Mouse (Mus musculus): ENCODE measurements around the gene Gjb2. TPM values are rescaled to one million over a fixed set of nuclear protein-coding genes. Genes with fewer than 3 reads are reported as not detected.
"Not testable (repeated sequence)": the region's sequence is repeated elsewhere in the genome, so short reads cannot be mapped to it uniquely, and the experiment has no call there.

Gjb2 gene
- total RNA-seq, 1 experiment from 2014 or later, result not detected

GRCm38 (mm10) chr14:57082863-57083262, 21.6 kb downstream of the Gjb2 start:
- no peak for ATAC-seq (ENCODE audit: extremely low read depth, insufficient number of reproducible peaks, low FRiP score, poor library complexity, severe bottlenecking)

- no peak for ATAC-seq (ENCODE audit: extremely low read depth, insufficient number of reproducible peaks, low FRiP score, poor library complexity, severe bottlenecking)
Observed at GRCm38 (mm10) chr14:57075537-57075936, 29.0 kb downstream of the Gjb2 start.

DNA sequence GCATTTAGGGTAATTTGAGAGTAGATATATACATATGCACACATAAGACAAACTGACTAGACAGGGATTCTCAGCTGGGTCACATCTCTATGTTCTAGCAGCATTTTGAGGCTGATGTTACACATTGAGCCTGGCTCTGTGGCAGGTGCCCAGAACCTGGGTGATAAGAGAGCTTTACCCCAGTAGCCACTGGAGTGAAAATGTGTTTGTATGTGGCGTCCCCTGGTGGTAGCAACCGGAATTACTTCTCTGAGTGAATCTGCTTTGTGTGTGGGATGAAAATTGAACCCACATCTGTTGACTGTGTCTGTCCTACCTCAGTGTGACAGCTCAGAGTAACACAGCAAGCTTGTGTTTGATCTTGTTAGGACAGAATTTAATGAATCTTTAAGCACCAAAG, 34.6 kb downstream of the Gjb2 start:
- ATAC-seq (ENCODE audit: extremely low read depth, insufficient number of reproducible peaks, low FRiP score, poor library complexity, severe bottlenecking), result not testable (repeated sequence)

DNA sequence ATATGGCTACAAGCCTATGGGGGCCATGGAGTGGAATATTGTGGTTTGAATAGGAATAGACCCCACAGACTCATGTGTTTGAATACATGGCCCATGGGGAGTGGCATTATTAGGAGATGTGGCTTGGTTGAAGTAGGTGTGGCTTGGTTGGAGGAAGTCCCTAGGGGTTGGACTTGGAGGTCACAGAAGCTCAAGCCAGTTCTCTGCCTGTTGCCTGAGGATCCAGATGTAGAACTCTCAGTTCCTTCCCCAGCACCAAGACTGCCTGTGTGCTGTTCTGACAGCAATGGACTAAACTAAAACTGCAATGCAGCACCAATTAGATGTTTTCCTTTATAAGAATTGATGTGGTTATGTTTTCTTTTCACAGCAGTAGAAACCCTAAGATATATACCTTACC, 38.4 kb downstream of the Gjb2 start:
- no peak for ATAC-seq (ENCODE audit: extremely low read depth, insufficient number of reproducible peaks, low FRiP score, poor library complexity, severe bottlenecking)

DNA sequence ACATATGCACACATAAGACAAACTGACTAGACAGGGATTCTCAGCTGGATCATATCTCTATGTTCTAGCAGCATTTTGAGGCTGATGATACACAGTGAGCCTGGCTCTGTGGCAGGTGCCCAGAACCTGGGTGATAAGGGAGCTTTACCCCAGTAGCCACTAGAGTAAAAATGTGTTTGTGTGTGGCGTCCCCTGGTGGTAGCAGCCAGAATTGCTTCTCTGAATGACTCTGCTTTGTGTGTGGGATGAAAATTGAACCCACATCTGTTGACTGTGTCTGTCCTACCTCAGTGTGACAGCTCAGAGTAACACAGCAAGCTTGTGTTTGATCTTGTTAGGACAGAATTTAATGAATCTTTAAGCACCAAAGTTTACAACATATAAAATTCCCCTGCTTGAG, 44.5 kb downstream of the Gjb2 start:
- not testable (repeated sequence) for ATAC-seq (ENCODE audit: extremely low read depth, insufficient number of reproducible peaks, low FRiP score, poor library complexity, severe bottlenecking)

GRCm38 (mm10) chr14:57057563-57058321, 46.8 kb downstream of the Gjb2 start, which contains the start of gene Gja3:
TSS of gene Gja3 (minus strand) at chr14:57058100.
- no peak for ATAC-seq (ENCODE audit: extremely low read depth, insufficient number of reproducible peaks, low FRiP score, poor library complexity, severe bottlenecking)

DNA sequence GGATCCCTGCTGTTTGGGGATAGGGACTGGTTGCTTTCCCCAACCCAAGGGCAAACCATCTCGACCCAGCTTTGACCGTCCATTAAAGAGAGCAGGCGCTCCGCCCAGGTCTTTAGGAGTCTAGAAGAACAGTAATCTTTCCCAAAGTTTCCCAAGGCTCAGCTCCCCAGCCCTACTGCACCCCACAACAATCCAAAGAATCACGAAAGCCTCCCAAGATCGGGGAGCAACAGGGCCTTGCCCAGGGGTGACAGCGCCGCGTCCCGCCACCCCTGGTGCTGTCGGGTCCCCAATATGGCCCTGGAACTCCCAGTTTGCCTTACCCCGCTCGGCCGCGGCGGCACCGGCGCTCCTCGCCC, 47.3 kb downstream of the Gjb2 start:
- no peak for ATAC-seq (ENCODE audit: extremely low read depth, insufficient number of reproducible peaks, low FRiP score, poor library complexity, severe bottlenecking)

DNA sequence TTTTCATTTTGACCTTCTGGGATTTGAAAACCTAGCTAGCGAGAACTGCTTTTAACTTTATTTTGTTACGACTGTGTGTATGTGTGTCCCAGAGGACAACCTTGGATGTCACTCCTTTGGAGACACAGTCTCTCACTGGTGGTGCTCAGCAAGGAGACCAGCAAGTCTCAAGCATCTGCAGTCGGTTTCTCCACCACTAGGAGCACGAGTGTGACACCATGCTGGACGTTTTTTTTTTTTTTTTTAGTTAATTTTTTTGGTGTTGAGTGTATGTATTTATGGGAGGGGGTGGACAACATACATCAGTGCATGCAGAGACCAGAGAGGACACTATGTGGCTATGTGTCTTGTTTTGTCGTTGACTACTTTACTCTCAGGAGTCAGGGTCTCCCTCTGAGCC, 51.8 kb downstream of the Gjb2 start:
- ATAC-seq (ENCODE audit: extremely low read depth, insufficient number of reproducible peaks, low FRiP score, poor library complexity, severe bottlenecking), result no peak

Other genes with a start within 250 kb of the Gjb2 start
- 94.5 and 110 TPM in 2 replicates for gene Zmym2, start 218.0 kb downstream of the Gjb2 start, total RNA-seq (2017)
- not detected in 2 replicates for gene Gja3, start 46.6 kb downstream of the Gjb2 start, total RNA-seq (2017)
- gene Gm4491, start 11.2 kb upstream of the Gjb2 start, total RNA-seq (2017), result not detected in 2 replicates
- not detected in 2 replicates for gene Gjb6, start 28.9 kb upstream of the Gjb2 start, total RNA-seq (2017)